Mouse (Mus musculus): ENCODE data around the gene Smtn.

- peak; percentile 67 for TF ChIP-seq CTCF (conservative IDR thresholded peaks at IDR 0.05; ENCODE audit: low read length)
- TF ChIP-seq POU5F1 (IDR thresholded peaks at IDR 0.05; ENCODE audit: borderline replicate concordance, low read length) = no peak
- no peak for TF ChIP-seq NANOG (IDR thresholded peaks at IDR 0.05; ENCODE audit: borderline replicate concordance, low read length)
These were observed 4.0 kb upstream of the Smtn start for GRCm38 (mm10) chr11:3544409-3544808.

All from E14TG2a.4 (cell line).